Mouse (Mus musculus) lung, adult 2 months (tissue): ENCODE measurements at regions not wholly inside any gene's neighbourhood (a gene's known extent, or its start where the extent isn't known, plus 50 kb on each side); places are given as distances from the start of the nearest gene placed in this dataset.

Experiments used
- CTCF ChIP-seq: fragments of 200-500 bp; IDR thresholded peaks from 2 replicates; pipeline ENCODE4 v1.5.1; 2011; ENCODE audit warnings: mild to moderate bottlenecking, low read length, control low read depth; ENCODE audit not compliant: insufficient read depth
- POLR2A ChIP-seq: fragments of 200-500 bp; IDR thresholded peaks from 2 replicates; pipeline ENCODE4 v1.6.1; 2011; ENCODE audit warnings: low read depth, mild to moderate bottlenecking, control low read depth, low read length, borderline replicate concordance; ENCODE audit errors: extremely low read depth

GRCm38 (mm10) chr15:61789847-61790562 is 867.2 kb upstream of the A1bg start:
- TF ChIP-seq CTCF: no peak
- TF ChIP-seq POLR2A: no peak
